Mouse (Mus musculus) kidney, embryonic 14.5 days (tissue): ENCODE results near the gene Clic4. TPM values are rescaled to one million over a fixed set of nuclear protein-coding genes. Genes with fewer than 3 reads are reported as not detected.
A peak's percentile ranks its signal among the peaks of the same experiment; 100 is the strongest.

Experiments used
- ATAC-seq: fragments of 200-750 bp; cut with Nextera tagmentation; 2 replicates; pipeline ENCODE4 v1.8.0; 2017; ENCODE audit warnings: moderate number of reproducible peaks, mild to moderate bottlenecking, moderate TSS enrichment, moderate library complexity; ENCODE audit not compliant: low FRiP score, low TSS enrichment
- H3K27ac ChIP-seq: fragments of 300-500 bp; sonication (generic); 2 replicates; pipeline ENCODE4 v1.5.1; 2014; ENCODE audit warnings: low read depth, mild to moderate bottlenecking, low read length, moderate library complexity, mixed read lengths
- H3K27me3 ChIP-seq: fragments of 300-500 bp; sonication (generic); 2 replicates; pipeline ENCODE4 v1.6.1; 2014; ENCODE audit warnings: mild to moderate bottlenecking, low read length; ENCODE audit not compliant: control insufficient read depth, insufficient read depth
- H3K36me3 ChIP-seq: fragments of 300-500 bp; sonication (generic); 2 replicates; pipeline ENCODE4 v1.6.1; 2014; ENCODE audit warnings: low read length, mixed read lengths; ENCODE audit not compliant: control insufficient read depth, insufficient read depth
- H3K4me1 ChIP-seq: fragments of 300-500 bp; sonication (generic); 2 replicates; pipeline ENCODE4 v1.6.1; 2014; ENCODE audit warnings: low read length, mixed read lengths; ENCODE audit not compliant: control insufficient read depth, insufficient read depth
- H3K4me2 ChIP-seq: fragments of 300-500 bp; sonication (generic); replicated peaks from 2 replicates; pipeline ENCODE4 v1.6.1; 2014; ENCODE audit warnings: low read depth, mild to moderate bottlenecking, low read length
- H3K4me3 ChIP-seq: fragments of 300-500 bp; sonication (generic); 2 replicates; pipeline ENCODE4 v1.5.1; 2014; ENCODE audit warnings: mild to moderate bottlenecking, low read length
- H3K9ac ChIP-seq: fragments of 300-500 bp; sonication (generic); 2 replicates; pipeline ENCODE4 v1.6.1; 2014; ENCODE audit warnings: low read depth, mild to moderate bottlenecking, low read length, moderate library complexity
- H3K9me3 ChIP-seq: fragments of 300-500 bp; sonication (generic); 2 replicates; pipeline ENCODE4 v1.6.1; 2016; ENCODE audit warnings: low read length; ENCODE audit not compliant: control insufficient read depth
- WGBS: fragments of 180-500 bp; shearing (Covaris S2); extraction: QIAGEN DNeasy Blood & Tissue Kit; methylation state at CpG from one replicate; pipeline ENCODE4 v1.1.7; 2014; 5-methylcytosine and 5-hydroxymethylcytosine counted together
- polyA plus RNA-seq: library from polyadenylated mRNA; unstranded; fragments of >200 nt; fragmentation: Nextera tagmentation; extraction: Ambion mirVana; gene quantifications from 2 replicates; pipeline ENCODE4 v1.2.1, GENCODE M21; 2014

Clic4 gene
- polyA plus RNA-seq = 68.5 and 132 TPM in 2 replicates

GRCm38 (mm10) chr4:135272640-135273306 is at the start of gene Clic4:
TSS of gene Clic4 (minus strand) at chr4:135272814.
- Histone ChIP-seq H3K4me2 (peak within 1 kb of the TSS; percentile 76), H3K4me3 (peak within 1 kb of the TSS; percentile 91), H3K27me3 (no peaks in the 10 kb centered on the region), H3K27ac (peak within 1 kb of the TSS; percentile 97), H3K9ac (peak within 1 kb of the TSS; percentile 97), H3K36me3 (no peaks in the 10 kb centered on the region), H3K9me3 (no peaks in the 10 kb centered on the region), H3K4me1 (peaks cover 38% of the 10 kb centered on the region)
- WGBS = under 1% methylated on average over 56 of the region's 64 CpGs
- ATAC-seq = peak; percentile 98

DNA sequence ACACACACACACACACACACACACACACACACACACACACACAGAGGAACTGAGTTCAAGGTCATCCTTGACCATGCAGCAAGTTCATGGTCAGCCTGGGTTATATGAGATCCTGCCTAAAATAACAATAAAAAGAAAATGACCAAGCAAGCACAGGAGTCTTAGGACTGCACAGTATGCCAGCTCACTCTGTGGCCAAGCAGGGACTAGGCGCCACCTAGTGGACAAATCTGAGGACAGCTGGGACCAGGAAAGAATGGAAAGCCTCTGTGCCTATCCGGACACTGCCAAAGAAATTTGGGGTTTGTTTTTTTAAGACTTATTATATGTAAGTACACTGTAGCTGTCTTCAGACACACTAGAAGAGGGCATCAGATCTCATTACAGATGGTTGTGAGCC is 45.4 kb upstream of the Clic4 start:
- peak; percentile 77 for ATAC-seq
- WGBS = 17% methylated on average over 2 of the region's 2 CpGs
- H3K4me2 ChIP-seq = no peak overlapping the region
- no peak overlapping the region for H3K9ac ChIP-seq
- H3K27ac ChIP-seq = no peak overlapping the region
- peaks cover 8% of the 10 kb centered on the region for H3K4me1 ChIP-seq
- H3K4me3 ChIP-seq = no peak overlapping the region
- peaks cover 59% of the 10 kb centered on the region for H3K36me3 ChIP-seq
- H3K27me3 ChIP-seq = no peaks in the 10 kb centered on the region
- H3K9me3 ChIP-seq = no peaks in the 10 kb centered on the region

GRCm38 (mm10) chr4:135317539-135317938 is 44.9 kb upstream of the Clic4 start:
- WGBS = 93% methylated on average over 4 of the region's 4 CpGs
- no peak for ATAC-seq
- no peak overlapping the region for H3K9ac ChIP-seq
- H3K4me1 ChIP-seq = peaks cover 12% of the 10 kb centered on the region
- H3K36me3 ChIP-seq = peaks cover 55% of the 10 kb centered on the region
- H3K4me2 ChIP-seq = no peak overlapping the region
- H3K4me3 ChIP-seq = no peak overlapping the region
- H3K27ac ChIP-seq = no peak overlapping the region
- H3K9me3 ChIP-seq = no peaks in the 10 kb centered on the region
- H3K27me3 ChIP-seq = no peaks in the 10 kb centered on the region

- Histone ChIP-seq H3K4me1 (peaks cover 15% of the 10 kb centered on the region), H3K27me3 (no peaks in the 10 kb centered on the region), H3K9ac (no peak overlapping the region), H3K9me3 (no peaks in the 10 kb centered on the region), H3K4me2 (no peak overlapping the region), H3K27ac (no peak overlapping the region), H3K36me3 (peaks cover 32% of the 10 kb centered on the region), H3K4me3 (no peak overlapping the region)
- ATAC-seq = no peak
- WGBS = 92% methylated on average over 9 of the region's 9 CpGs
Observed at GRCm38 (mm10) chr4:135315287-135315686, 42.7 kb upstream of the Clic4 start.

GRCm38 (mm10) chr4:135314419-135314832 is 41.8 kb upstream of the Clic4 start:
- Histone ChIP-seq H3K4me1 (peaks cover 15% of the 10 kb centered on the region), H3K4me3 (no peak overlapping the region), H3K36me3 (peaks cover 24% of the 10 kb centered on the region), H3K9ac (no peak overlapping the region), H3K27ac (no peak overlapping the region), H3K27me3 (no peaks in the 10 kb centered on the region), H3K9me3 (no peaks in the 10 kb centered on the region), H3K4me2 (no peak overlapping the region)
- ATAC-seq = no peak
- 86% methylated on average over 11 of the region's 11 CpGs for WGBS

DNA sequence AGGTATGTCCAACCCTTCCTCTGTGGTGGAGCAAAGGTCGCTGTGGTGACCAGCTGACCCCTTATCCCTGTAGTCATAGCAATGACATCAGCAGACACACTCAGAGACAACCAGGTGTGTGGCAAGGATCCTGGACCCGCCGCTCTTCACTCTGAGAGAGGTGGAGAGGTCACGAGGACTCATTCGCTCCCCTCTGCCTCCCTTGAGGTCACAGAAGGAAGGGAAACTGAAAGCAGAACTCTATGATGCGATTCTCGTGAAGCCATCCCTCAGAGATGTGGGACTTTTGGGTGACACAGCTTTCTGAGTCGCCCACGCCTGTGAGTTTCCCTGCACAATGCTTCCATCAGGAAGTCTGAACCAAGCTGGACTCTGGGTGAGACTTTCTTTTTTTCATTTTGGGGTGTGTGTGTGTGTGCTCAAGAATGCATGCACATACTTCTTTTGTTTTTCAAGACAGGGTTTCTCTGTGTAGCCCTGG is 41.2 kb upstream of the Clic4 start:
- H3K9me3 ChIP-seq = no peaks in the 10 kb centered on the region
- 72% methylated on average over 9 of the region's 9 CpGs for WGBS
- no peak overlapping the region for H3K4me2 ChIP-seq
- no peak overlapping the region for H3K9ac ChIP-seq
- H3K36me3 ChIP-seq = peaks cover 18% of the 10 kb centered on the region
- H3K4me1 ChIP-seq = peaks cover 15% of the 10 kb centered on the region
- H3K27ac ChIP-seq = no peak overlapping the region; the same call in 1 of the 2 replicates
- no peak for ATAC-seq
- H3K27me3 ChIP-seq = no peaks in the 10 kb centered on the region
- H3K4me3 ChIP-seq = no peak overlapping the region

- H3K9me3 ChIP-seq = no peaks in the 10 kb centered on the region
- H3K9ac ChIP-seq = no peak overlapping the region
- H3K4me2 ChIP-seq = no peak overlapping the region
- H3K27me3 ChIP-seq = no peaks in the 10 kb centered on the region
- 34% methylated on average over 17 of the region's 17 CpGs for WGBS
- ATAC-seq = no peak
- H3K4me3 ChIP-seq = no peak overlapping the region
- peak overlapping the region; percentile 71 for H3K27ac ChIP-seq
- peaks cover 15% of the 10 kb centered on the region for H3K4me1 ChIP-seq
- peaks cover 13% of the 10 kb centered on the region; the same call in 1 of the 2 replicates for H3K36me3 ChIP-seq
Observed at GRCm38 (mm10) chr4:135313111-135313691, 40.6 kb upstream of the Clic4 start.

DNA sequence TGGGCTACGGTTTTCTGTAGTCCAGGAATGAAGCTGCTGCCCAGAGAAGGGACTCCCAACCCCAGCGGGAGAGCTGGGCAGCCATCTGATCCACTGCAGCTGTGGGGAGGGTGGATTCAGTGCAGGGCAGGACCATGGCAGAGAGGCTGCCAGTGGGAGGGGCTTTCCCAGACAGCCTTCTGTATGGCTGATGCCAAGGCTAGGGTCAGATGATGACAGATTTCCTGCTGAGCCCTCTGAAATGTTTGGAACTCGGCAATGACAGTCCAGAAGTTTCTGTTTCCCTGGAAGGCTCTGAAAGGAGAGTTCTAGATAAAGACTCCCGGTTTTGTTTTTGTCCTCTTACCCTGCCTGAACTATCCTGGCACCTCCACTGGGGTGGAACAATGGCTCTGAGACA is 40.1 kb upstream of the Clic4 start:
- 34% methylated on average over 4 of the region's 4 CpGs for WGBS
- no peak overlapping the region for H3K9ac ChIP-seq
- H3K27ac ChIP-seq = peak overlapping the region; percentile 71
- H3K9me3 ChIP-seq = no peaks in the 10 kb centered on the region
- H3K27me3 ChIP-seq = no peaks in the 10 kb centered on the region
- H3K4me2 ChIP-seq = no peak overlapping the region
- H3K4me1 ChIP-seq = peaks cover 15% of the 10 kb centered on the region
- peaks cover 13% of the 10 kb centered on the region; the same call in 1 of the 2 replicates for H3K36me3 ChIP-seq
- H3K4me3 ChIP-seq = no peak overlapping the region
- peak; percentile 70 for ATAC-seq

DNA sequence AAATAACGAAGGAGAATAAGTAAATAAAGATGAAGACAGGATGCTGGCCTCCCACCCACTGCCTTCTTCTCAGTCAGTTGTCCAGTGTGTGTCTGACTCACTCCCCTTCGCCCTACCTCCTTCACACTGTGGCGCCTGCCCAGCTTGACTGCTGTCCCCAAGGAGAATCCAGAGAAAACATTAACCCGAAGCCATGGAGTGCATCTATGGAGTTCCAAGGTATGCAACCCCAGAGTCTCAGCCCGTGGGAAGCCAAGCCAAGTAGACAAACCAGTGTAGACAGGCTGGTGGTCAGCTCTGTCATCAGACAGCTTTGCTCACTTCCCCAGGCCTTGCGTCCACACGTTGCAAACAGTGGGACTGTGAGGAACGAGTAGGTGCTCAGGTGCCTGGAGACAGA is 37.8 kb upstream of the Clic4 start:
- Histone ChIP-seq H3K9ac (no peak overlapping the region), H3K4me2 (no peak overlapping the region), H3K27ac (no peak overlapping the region), H3K4me3 (no peak overlapping the region), H3K9me3 (no peaks in the 10 kb centered on the region), H3K4me1 (peaks cover 21% of the 10 kb centered on the region), H3K36me3 (peaks cover 8% of the 10 kb centered on the region; the same call in 1 of the 2 replicates), H3K27me3 (no peaks in the 10 kb centered on the region)
- WGBS = 65% methylated on average over 8 of the region's 8 CpGs
- no peak; the same call in 1 of the 2 replicates for ATAC-seq
